Mouse (Mus musculus) G1E (cell line): Measurements from ENCODE around the gene Mvd. TPM values are rescaled to one million over a fixed set of nuclear protein-coding genes. Genes with fewer than 3 reads are reported as not detected.

Experiments
- ATAC-seq: 2 replicates; pipeline ENCODE4 v1.8.0; 2016; ENCODE audit warnings: mild to moderate bottlenecking; ENCODE audit not compliant: insufficient number of reproducible peaks, poor library complexity, low FRiP score, severe bottlenecking; ENCODE audit errors: extremely low read depth
- DNase-seq: peaks from one replicate; pipeline ENCODE4 v3.0.0; 2012; ENCODE audit warnings: low spot score
- H3K27me3 ChIP-seq: 2 replicates; pipeline ENCODE4 v1.6.1; 2012; ENCODE audit warnings: mild to moderate bottlenecking, low read length, inconsistent platforms; ENCODE audit not compliant: insufficient read depth
- H3K36me3 ChIP-seq: replicated peaks from 2 replicates; pipeline ENCODE3; 2012; ENCODE audit warnings: mild to moderate bottlenecking, inconsistent platforms
- H3K4me1 ChIP-seq: 2 replicates; pipeline ENCODE4 v1.6.1; 2012; ENCODE audit warnings: low read depth, low read length, inconsistent platforms, mixed read lengths; ENCODE audit not compliant: insufficient read depth
- H3K4me3 ChIP-seq: 2 replicates; pipeline ENCODE4 v1.5.1; 2012; ENCODE audit warnings: low read depth, mild to moderate bottlenecking, inconsistent platforms, low read length, moderate library complexity, mixed read lengths
- H3K9me3 ChIP-seq: replicated peaks from 2 replicates; pipeline ENCODE4 v1.6.1; 2012; ENCODE audit warnings: inconsistent platforms
- CTCF ChIP-seq: IDR thresholded peaks from 2 replicates; pipeline ENCODE4 v1.5.1; 2012; ENCODE audit warnings: low read depth, low read length, inconsistent platforms, mixed read lengths
- GATA1 ChIP-seq: IDR thresholded peaks from 2 replicates; pipeline ENCODE4 v1.6.1; 2012; ENCODE audit warnings: borderline replicate concordance, low read length, inconsistent platforms, mixed read lengths
- GATA2 ChIP-seq: IDR thresholded peaks from 2 replicates; pipeline ENCODE4 v1.6.1; 2012; ENCODE audit warnings: low read depth, low read length, inconsistent platforms, borderline replicate concordance
- POLR2AphosphoS5 ChIP-seq: IDR thresholded peaks from 2 replicates; pipeline ENCODE4 v1.6.1; 2012; ENCODE audit warnings: low read depth, low read length, inconsistent platforms; ENCODE audit not compliant: insufficient replicate concordance
- TAL1 ChIP-seq: conservative IDR thresholded peaks from 2 replicates; pipeline ENCODE4 v1.6.1; 2012; ENCODE audit warnings: low read depth, low read length, inconsistent platforms, mixed read lengths
- polyA plus RNA-seq: library from polyadenylated mRNA; stranded (reverse); fragments of >175 nt; gene quantifications from 2 replicates; pipeline ENCODE4 v1.2.3, GENCODE M21; 2012
- total RNA-seq, 2 experiments: library from RNA; stranded (forward) in 1 of 2; stranded (reverse) in 1 of 2; fragments of 200-1000 nt in 1 of 2; fragments of >200 nt in 1 of 2; fragmentation: Nextera tagmentation in 1 of 2; gene quantifications; 2 replicates each; pipeline ENCODE4 v1.2.3; 2014 to 2017

Gene Mvd
- total and polyA plus RNA-seq, 3 experiments = 3.1 to 33.3 (median 25.8) TPM

DNA sequence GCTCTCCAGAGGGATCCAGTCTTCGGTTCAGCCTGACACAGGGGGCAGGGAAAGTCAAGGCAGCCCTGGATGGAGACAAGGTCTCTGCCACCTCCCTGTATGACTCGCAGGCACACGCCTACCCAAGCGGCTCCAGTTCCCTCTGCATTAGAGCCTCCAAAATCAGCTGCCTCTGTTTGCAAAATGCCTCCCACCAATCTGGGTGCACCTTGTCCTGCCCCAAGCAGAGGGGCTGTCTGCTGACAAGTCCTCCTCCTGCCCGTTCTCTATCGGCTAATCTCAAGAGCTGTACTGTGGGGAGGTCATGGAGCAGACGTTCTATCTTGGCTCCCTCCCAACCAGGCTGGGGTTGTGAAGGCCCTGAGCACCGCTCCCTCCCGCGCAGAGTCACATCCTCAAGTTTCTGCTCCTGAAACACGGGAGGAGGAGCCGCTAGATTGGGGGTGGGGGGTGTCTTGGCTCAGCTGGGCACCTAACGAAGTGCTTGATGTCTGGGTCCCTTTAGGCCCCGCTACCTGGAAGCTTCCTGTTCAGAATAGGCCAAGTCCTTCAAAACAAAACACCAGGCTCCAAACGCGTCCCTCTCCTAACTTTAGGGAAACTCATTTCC, 31.8 kb upstream of the Mvd start:
- Histone ChIP-seq H3K4me1 (peaks cover 57% of the 10 kb centered on the region), H3K4me3 (peak overlapping the region; percentile 96), H3K27me3 (no peaks in the 10 kb centered on the region), H3K9me3 (no peaks in the 10 kb centered on the region), H3K36me3 (peaks cover 73% of the 10 kb centered on the region)
- TF ChIP-seq CTCF = no peak
- TF ChIP-seq POLR2AphosphoS5 = no peak
- TF ChIP-seq GATA2 = no peak
- no peak for TF ChIP-seq TAL1
- TF ChIP-seq GATA1 = no peak
- DNase-seq (peak; percentile 37), ATAC-seq (0 out of 2 replicates have a peak, but pooled peaks have one; percentile 18)

GRCm38 (mm10) chr8:122473911-122474421, 30.7 kb upstream of the Mvd start:
- ATAC-seq = no peak
- no peaks in the 10 kb centered on the region for H3K9me3 ChIP-seq
- no peaks in the 10 kb centered on the region for H3K27me3 ChIP-seq
- no peak for DNase-seq
- peaks cover 46% of the 10 kb centered on the region for H3K4me1 ChIP-seq
- H3K36me3 ChIP-seq = peaks cover 73% of the 10 kb centered on the region
- TF ChIP-seq GATA2 = no peak
- TF ChIP-seq TAL1 = no peak
- TF ChIP-seq POLR2AphosphoS5 = no peak
- TF ChIP-seq CTCF = no peak
- no peak for TF ChIP-seq GATA1
- peak overlapping the region; percentile 96; the same call in 1 of the 2 replicates for H3K4me3 ChIP-seq

GRCm38 (mm10) chr8:122470691-122471090, 27.5 kb upstream of the Mvd start:
- Histone ChIP-seq H3K4me3 (no peak overlapping the region), H3K36me3 (peaks cover 81% of the 10 kb centered on the region), H3K9me3 (no peaks in the 10 kb centered on the region), H3K27me3 (no peaks in the 10 kb centered on the region; the same call in 1 of the 2 replicates), H3K4me1 (peaks cover 29% of the 10 kb centered on the region)
- ATAC-seq (no peak), DNase-seq (no peak)
- TF ChIP-seq POLR2AphosphoS5 (no peak), GATA1 (no peak), GATA2 (no peak), TAL1 (no peak), CTCF (no peak)

DNA sequence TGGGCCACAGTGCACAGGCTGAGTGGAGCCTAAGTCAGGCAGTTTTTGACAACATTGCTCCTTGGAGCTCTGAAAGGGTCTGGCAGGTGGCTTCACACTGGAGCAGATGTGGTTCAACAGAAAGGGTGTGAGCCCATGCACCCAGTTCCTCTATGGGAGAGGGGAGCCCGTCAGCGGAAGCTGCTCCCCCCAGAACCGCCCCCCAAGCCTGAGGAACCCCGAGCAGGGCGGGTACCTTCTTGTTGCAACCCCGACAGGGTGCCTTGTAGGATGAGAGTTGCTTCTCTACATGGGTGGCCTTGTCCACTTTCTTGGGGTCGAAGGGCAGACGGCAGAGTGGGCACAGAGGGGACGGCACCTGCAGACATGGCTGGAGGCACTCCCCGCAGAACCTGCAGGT, 26.7 kb upstream of the Mvd start:
- ATAC-seq (no peak), DNase-seq (no peak)
- peaks cover 89% of the 10 kb centered on the region for H3K36me3 ChIP-seq

GRCm38 (mm10) chr8:122469407-122469806, 26.2 kb upstream of the Mvd start:
- Histone ChIP-seq H3K36me3 (peaks cover 89% of the 10 kb centered on the region), H3K9me3 (no peaks in the 10 kb centered on the region), H3K4me3 (no peak overlapping the region), H3K27me3 (no peaks in the 10 kb centered on the region; the same call in 1 of the 2 replicates), H3K4me1 (peaks cover 32% of the 10 kb centered on the region)
- DNase-seq = no peak
- no peak for TF ChIP-seq GATA2
- no peak for TF ChIP-seq POLR2AphosphoS5
- no peak for TF ChIP-seq CTCF
- TF ChIP-seq TAL1 = no peak
- TF ChIP-seq GATA1 = no peak
- ATAC-seq = no peak

More for the DNA sequence above, 26.7 kb upstream of the Mvd start:
- Histone ChIP-seq H3K9me3 (no peaks in the 10 kb centered on the region), H3K4me3 (no peak overlapping the region), H3K27me3 (no peaks in the 10 kb centered on the region; the same call in 1 of the 2 replicates), H3K4me1 (peaks cover 32% of the 10 kb centered on the region)
- no peak for TF ChIP-seq CTCF
- no peak for TF ChIP-seq TAL1
- TF ChIP-seq GATA2 = no peak
- no peak for TF ChIP-seq GATA1
- TF ChIP-seq POLR2AphosphoS5 = no peak

GRCm38 (mm10) chr8:122467816-122468215, 24.6 kb upstream of the Mvd start:
- TF ChIP-seq TAL1 (no peak), GATA2 (no peak), CTCF (no peak), POLR2AphosphoS5 (no peak), GATA1 (no peak)
- Histone ChIP-seq H3K4me3 (no peak overlapping the region), H3K27me3 (peaks cover 10% of the 10 kb centered on the region), H3K9me3 (no peaks in the 10 kb centered on the region), H3K4me1 (peaks cover 32% of the 10 kb centered on the region), H3K36me3 (peaks cover 73% of the 10 kb centered on the region)
- ATAC-seq (no peak), DNase-seq (no peak)
